Mouse (Mus musculus) forebrain, embryonic 11.5 days (tissue): ENCODE results near the gene Avp. TPM values are rescaled to one million over a fixed set of nuclear protein-coding genes. Genes with fewer than 3 reads are reported as not detected.

Source experiments
- ATAC-seq: fragments of 200-750 bp; cut with Nextera tagmentation; replicated peaks from 2 replicates; pipeline ENCODE4 v1.8.0; 2017; ENCODE audit warnings: moderate TSS enrichment; ENCODE audit not compliant: low FRiP score
- DNase-seq: peaks from one replicate; pipeline ENCODE4 v3.0.0-alpha.2; 2017; ENCODE audit warnings: low spot score
- H3K27ac ChIP-seq: fragments of 300-500 bp; sonication (generic); 2 replicates; pipeline ENCODE4 v1.5.1; 2014; ENCODE audit warnings: low read depth, low read length
- H3K27me3 ChIP-seq: fragments of 300-500 bp; sonication (generic); 2 replicates; pipeline ENCODE4 v1.6.1; 2014; ENCODE audit warnings: mild to moderate bottlenecking, low read length, mixed read lengths; ENCODE audit not compliant: control insufficient read depth, insufficient read depth
- H3K36me3 ChIP-seq: fragments of 300-500 bp; sonication (generic); 2 replicates; pipeline ENCODE4 v1.6.1; 2014; ENCODE audit warnings: mild to moderate bottlenecking, low read length, moderate library complexity, mixed read lengths; ENCODE audit not compliant: control insufficient read depth, insufficient read depth
- H3K4me1 ChIP-seq: fragments of 300-500 bp; sonication (generic); replicated peaks from 2 replicates; pipeline ENCODE4 v1.6.1; 2014; ENCODE audit warnings: low read length, mixed read lengths; ENCODE audit not compliant: control insufficient read depth, insufficient read depth
- H3K4me2 ChIP-seq: fragments of 300-500 bp; sonication (generic); 2 replicates; pipeline ENCODE4 v1.6.1; 2014; ENCODE audit warnings: low read depth, mild to moderate bottlenecking, low read length, moderate library complexity, mixed read lengths; ENCODE audit not compliant: severe bottlenecking
- H3K4me3 ChIP-seq: fragments of 300-500 bp; sonication (generic); 2 replicates; pipeline ENCODE4 v1.5.1; 2014; ENCODE audit warnings: low read depth, low read length
- H3K9ac ChIP-seq: fragments of 300-500 bp; sonication (generic); 2 replicates; pipeline ENCODE4 v1.6.1; 2014; ENCODE audit warnings: low read length
- H3K9me3 ChIP-seq: fragments of 300-500 bp; sonication (generic); 2 replicates; pipeline ENCODE4 v1.6.1; 2016; ENCODE audit warnings: low read length, mixed read lengths; ENCODE audit not compliant: control insufficient read depth
- WGBS: fragments of 180-500 bp; shearing (Covaris S2); extraction: QIAGEN DNeasy Blood & Tissue Kit; methylation state at CpG from one replicate; pipeline ENCODE4 v1.1.7; 2014; 5-methylcytosine and 5-hydroxymethylcytosine counted together
- polyA plus RNA-seq: library from polyadenylated mRNA; unstranded; fragments of >200 nt; fragmentation: Nextera tagmentation; extraction: Ambion mirVana; gene quantifications from 2 replicates; pipeline ENCODE4 v1.2.1, GENCODE M21; 2014

Gene Avp
- not detected in 2 replicates for polyA plus RNA-seq

DNA sequence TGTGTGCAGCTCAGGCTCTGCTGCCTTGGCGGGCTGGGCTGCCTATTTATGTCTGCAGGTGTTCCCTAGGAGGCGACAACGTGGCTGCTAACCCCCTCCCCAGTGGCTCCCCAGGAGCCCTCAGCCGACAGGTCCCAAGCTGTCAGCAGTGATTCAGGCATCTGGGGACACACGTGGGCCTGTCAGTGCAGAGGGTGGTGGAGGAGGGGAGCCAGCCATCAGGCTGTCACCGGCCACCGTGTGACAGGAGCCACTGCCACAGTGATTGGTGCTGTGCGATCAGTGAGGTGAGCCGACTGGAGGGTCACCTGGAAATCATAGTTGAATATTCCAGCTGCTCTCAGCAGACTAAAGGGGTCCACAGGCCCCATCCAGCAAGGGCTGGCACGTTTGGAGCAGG is at the start of gene Avp:
Avp (minus strand) TSS at position 3 of the 400 bp plus-strand sequence.
- no peak for DNase-seq
- H3K36me3 ChIP-seq, result no peaks in the 10 kb centered on the region
- no peak within 1 kb of the TSS for H3K9ac ChIP-seq
- no peak for ATAC-seq
- peaks cover 52% of the 10 kb centered on the region for H3K27me3 ChIP-seq
- H3K4me3 ChIP-seq, result no peak within 1 kb of the TSS
- no peak within 1 kb of the TSS for H3K4me2 ChIP-seq
- no peaks in the 10 kb centered on the region for H3K9me3 ChIP-seq
- H3K4me1 ChIP-seq, result peaks cover 6% of the 10 kb centered on the region; the same call in 1 of the 2 replicates
- H3K27ac ChIP-seq, result no peak within 1 kb of the TSS
- WGBS, result 40% methylated on average over 10 of the region's 10 CpGs

DNA sequence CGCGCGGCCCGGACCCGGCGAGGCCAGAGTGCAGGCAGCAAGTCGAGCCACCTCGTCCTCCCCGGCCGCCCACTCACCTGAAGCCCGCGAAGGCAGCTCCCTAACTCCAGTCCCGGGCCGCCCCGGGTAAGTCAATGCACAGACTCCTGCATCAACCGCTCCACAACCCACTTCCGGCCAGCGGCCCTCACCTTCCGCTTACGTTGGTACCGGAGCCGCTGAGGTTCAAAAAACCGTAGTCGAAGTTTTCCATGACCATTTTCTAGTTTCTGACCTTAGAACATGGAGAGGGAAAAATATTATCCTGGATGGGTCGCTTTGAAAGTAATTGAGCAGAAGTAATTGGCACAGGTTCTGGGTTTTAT is 47.5 kb upstream of the Avp start, which contains the start of the genes Fastkd5 and Ubox5:
Fastkd5 (minus strand) TSS at position 189 of the 365 bp plus-strand sequence.
Ubox5 (minus strand) TSS at position 200 of the 365 bp plus-strand sequence.
- H3K27ac ChIP-seq, result peak within 1 kb of the TSS; percentile 50; the same call in 1 of the 2 replicates
- H3K4me2 ChIP-seq, result peak within 1 kb of the TSS; percentile 81
- WGBS, result 1% methylated on average over 22 of the region's 25 CpGs
- H3K9ac ChIP-seq, result peak within 1 kb of the TSS; percentile 92
- ATAC-seq (peak; percentile 80), DNase-seq (peak; percentile 88)
- H3K4me3 ChIP-seq, result peak within 1 kb of the TSS; percentile 99
- H3K9me3 ChIP-seq, result no peaks in the 10 kb centered on the region
- peaks cover 4% of the 10 kb centered on the region; the same call in 1 of the 2 replicates for H3K36me3 ChIP-seq
- peaks cover 18% of the 10 kb centered on the region for H3K4me1 ChIP-seq
- peaks cover 9% of the 10 kb centered on the region for H3K27me3 ChIP-seq

- Histone ChIP-seq H3K4me2 (peak overlapping the region; percentile 81), H3K27me3 (peaks cover 4% of the 10 kb centered on the region), H3K27ac (peak overlapping the region; percentile 50; the same call in 1 of the 2 replicates), H3K4me3 (peak overlapping the region; percentile 99), H3K9me3 (no peaks in the 10 kb centered on the region), H3K4me1 (peaks cover 13% of the 10 kb centered on the region; the same call in 1 of the 2 replicates), H3K9ac (peak overlapping the region; percentile 92), H3K36me3 (peaks cover 4% of the 10 kb centered on the region; the same call in 1 of the 2 replicates)
- 3% methylated on average over 37 of the region's 37 CpGs for WGBS
- ATAC-seq (peak; percentile 17; the same call in 1 of the 2 replicates), DNase-seq (no peak)
Measured at GRCm38 (mm10) chr2:130629080-130629838, 46.9 kb upstream of the Avp start.

- peaks cover 4% of the 10 kb centered on the region; the same call in 1 of the 2 replicates for H3K36me3 ChIP-seq
- H3K27ac ChIP-seq, result no peak overlapping the region
- ATAC-seq, result no peak
- peaks cover 10% of the 10 kb centered on the region; the same call in 1 of the 2 replicates for H3K4me1 ChIP-seq
- 73% methylated on average over 3 of the region's 3 CpGs for WGBS
- H3K4me3 ChIP-seq, result peak overlapping the region; percentile 99; the same call in 1 of the 2 replicates
- no peaks in the 10 kb centered on the region for H3K9me3 ChIP-seq
- no peak for DNase-seq
- peak overlapping the region; percentile 81; the same call in 1 of the 2 replicates for H3K4me2 ChIP-seq
- H3K27me3 ChIP-seq, result no peaks in the 10 kb centered on the region
- no peak overlapping the region for H3K9ac ChIP-seq
Measured at GRCm38 (mm10) chr2:130628424-130628823, 46.1 kb upstream of the Avp start.

GRCm38 (mm10) chr2:130618972-130619371 is 36.6 kb upstream of the Avp start:
- peaks cover 8% of the 10 kb centered on the region; the same call in 1 of the 2 replicates for H3K36me3 ChIP-seq
- no peak for DNase-seq
- no peak overlapping the region for H3K4me2 ChIP-seq
- no peaks in the 10 kb centered on the region for H3K4me1 ChIP-seq
- ATAC-seq, result no peak
- no peak overlapping the region for H3K4me3 ChIP-seq
- H3K9ac ChIP-seq, result no peak overlapping the region
- 90% methylated on average over 7 of the region's 7 CpGs for whole genome bisulfite sequencing
- no peaks in the 10 kb centered on the region for H3K27me3 ChIP-seq
- no peaks in the 10 kb centered on the region for H3K9me3 ChIP-seq
- no peak overlapping the region for H3K27ac ChIP-seq

GRCm38 (mm10) chr2:130613091-130613490 is 30.7 kb upstream of the Avp start:
- Histone ChIP-seq H3K27me3 (no peaks in the 10 kb centered on the region), H3K27ac (no peak overlapping the region), H3K9me3 (no peaks in the 10 kb centered on the region), H3K9ac (no peak overlapping the region), H3K4me1 (no peaks in the 10 kb centered on the region), H3K36me3 (peaks cover 8% of the 10 kb centered on the region; the same call in 1 of the 2 replicates), H3K4me2 (no peak overlapping the region), H3K4me3 (no peak overlapping the region)
- ATAC-seq (no peak), DNase-seq (peak; percentile 57)
- 63% methylated on average over 3 of the region's 3 CpGs for WGBS

GRCm38 (mm10) chr2:130602195-130602594 is 19.8 kb upstream of the Avp start:
- WGBS, result 89% methylated on average over 4 of the region's 4 CpGs
- no peaks in the 10 kb centered on the region for H3K9me3 ChIP-seq
- ATAC-seq (no peak), DNase-seq (no peak)
- H3K4me1 ChIP-seq, result no peaks in the 10 kb centered on the region
- no peak overlapping the region for H3K4me3 ChIP-seq
- no peaks in the 10 kb centered on the region; the same call in 1 of the 2 replicates for H3K36me3 ChIP-seq
- H3K27ac ChIP-seq, result no peak overlapping the region
- no peaks in the 10 kb centered on the region for H3K27me3 ChIP-seq
- H3K9ac ChIP-seq, result no peak overlapping the region
- no peak overlapping the region for H3K4me2 ChIP-seq

DNA sequence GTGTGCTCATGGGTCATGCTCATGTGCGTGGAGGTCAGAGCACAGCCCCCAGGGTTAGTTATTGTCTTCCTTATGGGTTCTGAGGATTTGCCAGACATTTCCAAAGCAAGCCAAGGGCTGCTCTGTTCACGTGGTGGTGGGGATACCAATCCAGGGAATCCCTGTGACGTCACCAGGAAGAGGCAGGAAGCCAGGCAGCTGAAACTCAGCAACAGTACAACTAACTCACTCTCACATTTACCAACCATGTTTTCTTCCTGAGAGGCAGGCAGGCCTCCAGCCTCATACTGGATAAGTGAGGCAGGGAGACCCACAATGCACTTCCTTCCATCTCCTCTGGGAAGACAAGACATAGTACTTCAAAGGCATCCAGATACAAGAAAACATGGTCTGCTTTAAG is 16.0 kb upstream of the Avp start:
- Histone ChIP-seq H3K9me3 (no peaks in the 10 kb centered on the region), H3K4me1 (no peaks in the 10 kb centered on the region), H3K27ac (no peak overlapping the region), H3K27me3 (no peaks in the 10 kb centered on the region), H3K4me2 (no peak overlapping the region), H3K4me3 (no peak overlapping the region), H3K9ac (no peak overlapping the region), H3K36me3 (no peaks in the 10 kb centered on the region; the same call in 1 of the 2 replicates)
- ATAC-seq, result no peak
- no peak for DNase-seq
- 77% methylated on average over 3 of the region's 3 CpGs for WGBS
